Mouse (Mus musculus) thymus, postnatal 25 days (tissue): ENCODE measurements around the gene Gbf1.
"Not testable (repeated sequence)": the region's sequence is repeated elsewhere in the genome, so short reads cannot be mapped to it uniquely, and the experiment has no call there.

ENCODE experiments used
- DNase-seq: peaks from one replicate; pipeline ENCODE4 v3.0.0; 2022

The Gbf1 gene

GRCm38 (mm10) chr19:46148372-46148760, 3.9 kb upstream of the Gbf1 start:
- DNase-seq = peak; percentile 57

- no peak for DNase-seq
These were observed 3.2 kb upstream of the Gbf1 start for GRCm38 (mm10) chr19:46149091-46149490.

GRCm38 (mm10) chr19:46165950-46166349, 13.6 kb downstream of the Gbf1 start:
- no peak for DNase-seq

- not testable (repeated sequence) for DNase-seq
These were observed 14.9 kb downstream of the Gbf1 start for GRCm38 (mm10) chr19:46167169-46167568.

- DNase-seq = no peak
These were observed 17.1 kb downstream of the Gbf1 start for GRCm38 (mm10) chr19:46169396-46169795.

- no peak for DNase-seq
These were observed 17.6 kb downstream of the Gbf1 start for GRCm38 (mm10) chr19:46169913-46170312.

- no peak for DNase-seq
These were observed 20.2 kb downstream of the Gbf1 start for GRCm38 (mm10) chr19:46172541-46172940.

- no peak for DNase-seq
These were observed 22.9 kb downstream of the Gbf1 start for GRCm38 (mm10) chr19:46175173-46175572.

GRCm38 (mm10) chr19:46177046-46177445, 24.7 kb downstream of the Gbf1 start:
- no peak for DNase-seq

GRCm38 (mm10) chr19:46180274-46180673, 28.0 kb downstream of the Gbf1 start:
- DNase-seq = no peak

GRCm38 (mm10) chr19:46182241-46182640, 29.9 kb downstream of the Gbf1 start:
- DNase-seq = no peak

- DNase-seq = no peak
These were observed 34.3 kb downstream of the Gbf1 start for GRCm38 (mm10) chr19:46186611-46187010.

GRCm38 (mm10) chr19:46187203-46187602, 34.9 kb downstream of the Gbf1 start:
- DNase-seq = peak; percentile 33

GRCm38 (mm10) chr19:46198293-46198692, 46.0 kb downstream of the Gbf1 start:
- DNase-seq = no peak

- DNase-seq = peak; percentile 3
These were observed 46.6 kb downstream of the Gbf1 start for GRCm38 (mm10) chr19:46198891-46199290.

- DNase-seq = no peak
These were observed 51.9 kb downstream of the Gbf1 start for GRCm38 (mm10) chr19:46204166-46204565.

- no peak for DNase-seq
These were observed 53.4 kb downstream of the Gbf1 start for GRCm38 (mm10) chr19:46205680-46206079.

GRCm38 (mm10) chr19:46210951-46211350, 58.6 kb downstream of the Gbf1 start:
- no peak for DNase-seq

- no peak for DNase-seq
These were observed 62.2 kb downstream of the Gbf1 start for GRCm38 (mm10) chr19:46214541-46214940.

- no peak for DNase-seq
These were observed 63.1 kb downstream of the Gbf1 start for GRCm38 (mm10) chr19:46215401-46215800.

- no peak for DNase-seq
These were observed 64.4 kb downstream of the Gbf1 start for GRCm38 (mm10) chr19:46216716-46217115.

GRCm38 (mm10) chr19:46217347-46217746, 65.0 kb downstream of the Gbf1 start:
- not testable (repeated sequence) for DNase-seq

- no peak for DNase-seq
These were observed 67.8 kb downstream of the Gbf1 start for GRCm38 (mm10) chr19:46220116-46220515.

- DNase-seq = no peak
These were observed 70.8 kb downstream of the Gbf1 start for GRCm38 (mm10) chr19:46223118-46223517.

- no peak for DNase-seq
These were observed 72.6 kb downstream of the Gbf1 start for GRCm38 (mm10) chr19:46224882-46225281.

GRCm38 (mm10) chr19:46225506-46225905, 73.2 kb downstream of the Gbf1 start:
- no peak for DNase-seq
